Mouse (Mus musculus) c-Kit-negative CD71-positive TER-119-positive erythroid progenitor cells, embryonic 14.5 days (primary cell): Measurements from ENCODE around the gene Mrvi1.
"Not testable (repeated sequence)": the region's sequence is repeated elsewhere in the genome, so short reads cannot be mapped to it uniquely, and the experiment has no call there.

Source experiments
- DNase-seq: peaks from one replicate; pipeline ENCODE4 v3.0.0-alpha.2; 2013; ENCODE audit warnings: low read depth, low spot score

The Mrvi1 gene

GRCm38 (mm10) chr7:110941116-110941521 lies 41.1 kb downstream of the Mrvi1 start:
- no peak for DNase-seq

- DNase-seq, result no peak
Observed at GRCm38 (mm10) chr7:110935815-110936762, 46.2 kb downstream of the Mrvi1 start.

DNA sequence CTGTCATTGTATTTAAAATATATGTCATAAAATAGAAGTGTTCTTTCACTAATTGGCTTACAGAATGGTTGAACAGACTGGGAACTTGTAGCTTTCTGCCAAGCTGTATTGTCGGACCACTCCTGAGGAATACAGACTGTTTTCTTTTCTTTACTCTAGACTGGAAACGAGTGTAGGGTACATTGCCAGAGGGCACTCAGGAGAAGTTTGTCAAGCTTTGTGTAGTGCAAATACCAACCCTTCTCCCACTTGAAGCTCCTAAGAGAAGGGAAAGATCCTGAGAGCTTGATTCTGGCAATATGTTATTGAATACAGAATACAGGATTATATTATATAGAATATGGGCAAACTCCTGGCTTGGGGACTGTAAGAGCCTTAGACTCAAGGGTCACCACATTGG lies 48.3 kb downstream of the Mrvi1 start:
- no peak for DNase-seq

DNA sequence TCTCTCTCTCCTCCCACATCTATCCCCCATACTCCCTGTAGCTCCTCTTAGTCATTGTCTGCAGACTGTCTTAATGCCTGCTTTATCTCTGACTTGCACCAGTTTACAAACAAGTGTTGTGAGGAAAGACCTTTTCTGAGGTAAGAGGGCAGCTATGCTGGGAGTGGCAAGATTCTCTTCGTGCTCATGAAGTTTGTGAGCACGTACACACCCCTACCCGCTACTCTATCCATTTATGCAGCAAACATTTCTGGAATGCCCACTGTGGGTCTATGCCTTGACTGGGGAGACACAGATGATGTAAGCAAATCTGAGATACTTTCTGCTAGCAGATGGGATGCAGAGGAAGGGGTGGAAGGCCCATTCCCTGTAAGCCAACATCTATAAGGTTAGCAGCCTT lies 48.9 kb downstream of the Mrvi1 start:
- no peak for DNase-seq

DNA sequence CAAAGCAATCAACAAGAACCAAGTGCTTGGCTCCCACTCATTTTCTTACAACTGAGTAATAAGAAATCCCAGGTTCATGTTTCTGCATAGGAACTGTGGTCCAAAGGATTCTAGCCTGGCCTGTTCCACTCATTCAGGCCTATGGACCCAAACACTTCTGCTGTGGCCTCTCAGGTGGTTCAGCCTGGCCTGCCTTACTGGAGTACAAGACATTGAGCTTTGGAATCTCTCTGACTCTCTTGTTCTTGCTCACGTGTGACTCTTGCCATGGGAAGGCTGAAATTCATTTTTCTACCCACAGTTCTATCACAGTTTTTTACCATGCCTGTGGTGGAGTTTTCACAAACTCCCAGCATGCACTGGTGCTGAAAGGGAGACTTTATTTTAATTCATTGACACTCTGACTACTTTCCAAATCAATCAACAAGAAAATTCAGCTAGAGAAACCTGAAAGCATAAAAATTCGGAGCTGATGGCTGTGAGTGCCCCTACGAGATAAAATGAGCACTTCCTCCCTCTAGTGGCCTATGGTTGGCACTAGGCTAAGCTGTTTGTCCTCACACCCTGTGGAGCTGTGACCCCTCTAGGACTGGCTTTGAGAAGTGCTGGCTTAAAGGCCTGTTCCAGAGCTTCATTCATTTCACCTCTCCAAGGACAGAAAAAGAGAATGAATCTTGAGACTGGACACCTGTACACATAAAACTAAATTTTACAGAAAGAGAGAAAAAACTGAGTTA lies 52.0 kb downstream of the Mrvi1 start:
- peak; percentile 65 for DNase-seq

GRCm38 (mm10) chr7:110926562-110926961 lies 55.7 kb downstream of the Mrvi1 start:
- DNase-seq, result no peak

- DNase-seq, result peak; percentile 76
Observed at GRCm38 (mm10) chr7:110920331-110921261, 61.7 kb downstream of the Mrvi1 start.

GRCm38 (mm10) chr7:110919721-110920120 lies 62.5 kb downstream of the Mrvi1 start:
- no peak for DNase-seq

DNA sequence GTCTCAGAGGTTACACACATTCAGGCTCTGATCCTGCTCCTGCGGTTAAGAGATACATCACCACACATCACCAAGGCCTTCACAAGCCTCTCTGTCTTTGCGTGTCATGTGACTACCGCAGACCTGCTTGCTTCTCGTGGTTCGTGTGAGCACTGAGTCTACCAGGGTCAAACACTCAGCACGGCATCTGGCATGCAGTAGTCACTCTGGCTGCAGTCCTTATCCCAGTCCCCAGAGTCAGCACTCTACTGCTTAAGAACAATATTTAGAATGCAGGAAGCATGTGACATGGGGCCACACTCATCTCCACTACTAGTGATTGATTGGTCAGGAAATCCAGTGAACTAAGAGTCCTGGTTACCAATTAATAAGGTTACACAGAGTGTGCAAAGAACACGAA lies 66.3 kb downstream of the Mrvi1 start:
- DNase-seq, result no peak

GRCm38 (mm10) chr7:110914531-110914930 lies 67.7 kb downstream of the Mrvi1 start:
- peak; percentile 68 for DNase-seq

DNA sequence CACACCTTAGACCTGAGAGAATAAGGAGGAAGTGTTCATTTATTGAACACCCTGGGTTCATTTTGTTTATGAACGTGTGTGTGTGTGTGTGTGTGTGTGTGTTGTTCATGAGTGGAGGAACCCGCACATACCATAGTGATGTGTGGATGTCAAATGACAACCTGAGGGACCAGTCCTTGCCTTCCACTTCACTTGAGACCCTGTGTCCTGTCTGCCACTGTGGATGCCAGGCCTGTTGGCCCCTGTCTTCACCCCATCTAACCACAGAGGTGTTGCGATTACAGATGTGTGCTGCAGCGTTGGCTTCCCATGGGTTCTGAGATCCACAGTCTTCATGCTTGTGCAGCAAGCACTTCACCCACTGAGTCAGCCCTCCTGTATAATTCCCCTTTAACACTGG lies 68.5 kb downstream of the Mrvi1 start:
- DNase-seq, result no peak

DNA sequence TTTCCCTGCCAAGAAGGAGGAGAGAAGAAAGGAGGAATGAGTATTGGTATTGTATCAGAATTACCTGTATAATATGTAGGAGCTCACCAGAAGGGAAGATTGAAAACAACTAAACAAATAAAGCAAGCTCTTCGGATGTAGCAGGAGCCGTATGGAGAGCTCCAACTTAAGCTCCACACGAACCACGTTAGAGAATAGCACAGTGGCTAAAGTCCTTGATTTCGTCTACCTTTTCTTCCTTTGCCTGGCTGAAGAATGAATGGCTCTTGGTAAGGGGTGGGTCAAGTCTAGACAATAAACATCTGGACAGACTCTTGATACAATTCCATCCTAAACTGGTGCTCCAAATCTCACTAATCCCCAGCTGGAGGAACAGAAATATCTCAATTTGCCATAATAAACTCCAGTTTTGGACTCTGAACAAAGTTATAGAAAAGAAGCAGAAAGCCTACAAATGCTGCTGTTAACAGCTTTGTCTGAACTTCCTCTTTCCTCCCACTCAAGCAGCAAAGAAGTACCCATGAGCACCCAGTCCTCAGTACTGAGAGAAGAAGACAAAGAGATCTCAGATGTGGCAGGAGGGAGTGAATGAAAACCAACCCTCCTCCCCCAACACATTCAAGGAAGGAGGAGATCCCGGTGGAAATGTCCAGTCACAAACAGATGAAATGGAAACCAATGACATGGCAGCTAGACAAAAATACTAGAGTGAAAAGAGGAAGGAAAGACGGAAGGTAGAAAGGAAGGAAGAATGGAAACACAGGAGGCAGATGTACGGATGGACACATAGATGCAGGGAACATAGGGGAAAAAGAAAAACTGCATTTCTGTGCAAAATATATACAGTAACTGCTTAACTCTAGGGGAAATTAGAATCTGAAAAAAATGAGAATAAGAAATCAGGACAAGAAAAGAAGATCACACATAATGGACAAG lies 73.8 kb downstream of the Mrvi1 start:
- no peak for DNase-seq

DNA sequence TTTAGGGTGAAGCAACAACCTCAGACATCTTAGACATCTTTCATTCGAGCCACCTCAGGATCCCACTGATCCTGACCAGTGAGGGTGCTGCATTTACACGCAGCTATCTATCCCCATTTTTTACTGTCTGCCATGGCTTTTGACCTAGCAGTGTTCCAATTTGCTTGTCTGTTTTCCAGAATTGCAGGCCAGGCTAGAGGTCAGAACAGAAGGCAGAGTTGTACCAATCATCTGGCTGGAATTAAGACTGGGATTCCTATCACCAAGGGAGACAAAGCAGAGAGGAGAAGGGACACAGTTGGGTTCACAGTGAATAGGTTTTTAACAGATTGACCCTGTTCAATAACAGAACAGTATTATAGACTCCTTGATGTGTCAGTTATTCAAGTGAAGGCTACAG lies 75.7 kb downstream of the Mrvi1 start:
- no peak for DNase-seq

GRCm38 (mm10) chr7:110903226-110903625 lies 79.0 kb downstream of the Mrvi1 start:
- no peak for DNase-seq

DNA sequence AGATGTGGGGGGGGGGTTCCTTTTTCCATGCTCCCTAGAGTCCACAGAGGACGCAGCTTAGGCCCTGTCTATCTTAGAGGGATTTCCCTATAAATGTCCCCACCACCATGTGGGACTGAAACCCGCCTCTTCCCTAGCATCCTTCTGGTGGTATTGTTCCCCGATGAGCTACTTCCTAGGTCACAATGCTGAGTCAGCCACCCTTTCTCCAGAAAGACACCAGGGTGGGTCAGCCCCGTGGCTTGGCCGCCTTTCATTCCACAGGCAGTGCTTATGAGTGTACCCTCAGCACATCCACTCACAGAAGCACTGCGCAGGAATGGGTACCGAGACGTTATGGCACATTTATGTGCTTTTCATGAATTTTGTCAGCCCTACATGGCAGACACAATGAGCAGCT lies 85.1 kb downstream of the Mrvi1 start:
- no peak for DNase-seq

- DNase-seq, result no peak
Observed at GRCm38 (mm10) chr7:110896453-110896852, 85.8 kb downstream of the Mrvi1 start.

GRCm38 (mm10) chr7:110895772-110896171 lies 86.5 kb downstream of the Mrvi1 start:
- not testable (repeated sequence) for DNase-seq

GRCm38 (mm10) chr7:110894673-110895072 lies 87.6 kb downstream of the Mrvi1 start:
- DNase-seq, result no peak

DNA sequence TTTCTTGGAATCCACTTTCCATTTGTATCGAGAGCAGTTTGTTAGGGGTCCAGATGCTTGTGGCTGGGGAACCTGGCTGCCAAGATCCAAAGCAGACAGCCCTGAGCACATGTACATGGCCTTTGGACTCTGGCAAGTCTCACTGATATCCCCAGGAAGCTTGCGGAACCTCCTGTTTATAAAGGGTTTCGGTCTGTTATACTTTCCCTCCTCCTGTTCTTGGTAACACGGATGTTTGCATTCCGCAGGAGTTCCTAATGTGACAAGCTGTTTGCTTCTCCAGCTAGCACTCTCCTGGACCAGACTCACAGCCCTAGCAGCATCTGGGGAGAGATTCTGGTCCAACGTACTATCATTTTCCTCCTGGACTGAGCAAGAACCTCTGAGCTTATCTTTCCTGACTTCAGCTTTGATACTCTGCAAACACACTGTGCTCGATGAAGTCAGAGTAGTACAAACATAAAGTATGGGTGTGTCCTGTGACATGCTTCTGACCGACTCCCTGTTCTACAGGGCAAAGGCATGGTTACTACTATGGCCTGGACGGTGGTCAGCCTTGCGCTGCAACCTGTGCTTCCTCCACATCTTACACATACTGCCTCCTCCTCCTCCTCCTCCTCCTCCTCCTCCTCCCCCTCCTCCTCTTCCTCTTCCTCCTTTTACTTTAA lies 88.2 kb downstream of the Mrvi1 start:
- no peak for DNase-seq

GRCm38 (mm10) chr7:110891501-110891986 lies 90.7 kb downstream of the Mrvi1 start:
- DNase-seq, result no peak
